Mouse (Mus musculus) megakaryocyte, embryonic 14.5 days (primary cell): ENCODE results near the gene Ly6c2.
"Not testable (repeated sequence)": the region's sequence is repeated elsewhere in the genome, so short reads cannot be mapped to it uniquely, and the experiment has no call there.

Experiments
- FLI1 ChIP-seq: IDR thresholded peaks from 2 replicates; pipeline ENCODE4 v1.6.1; 2012; ENCODE audit warnings: low read length, inconsistent platforms, mixed read lengths
- GATA1 ChIP-seq: IDR thresholded peaks from 3 replicates; pipeline ENCODE4 v1.6.1; 2012; ENCODE audit warnings: mixed read lengths, low read length, inconsistent platforms, borderline replicate concordance

- not testable (repeated sequence) for TF ChIP-seq GATA1, FLI1
Observed at GRCm38 (mm10) chr15:75135090-75135783, 23.5 kb upstream of the Ly6c2 start.
